Mouse (Mus musculus) layer of hippocampus, postnatal 25 days (tissue): ENCODE data around the gene Kcnk16. TPM values are rescaled to one million over a fixed set of nuclear protein-coding genes. Genes with fewer than 3 reads are reported as not detected.

Source experiments
- DNase-seq, 2 experiments: peaks; one replicate each; pipeline ENCODE4 v3.0.0; 2022; ENCODE audit warnings: mixed read lengths in 2 of 2, low spot score in 1 of 2; ENCODE audit errors: extremely low spot score in 1 of 2
- total RNA-seq, 2 experiments: library from RNA; stranded (reverse); gene quantifications; 2 replicates each; pipeline ENCODE4 v1.2.3; 2021

Kcnk16 gene
- total RNA-seq, 2 experiments from 2014 or later: not detected

GRCm38 (mm10) chr14:20233016-20233980 lies 35.7 kb downstream of the Kcnk16 start:
- DNase-seq: no peak

- no peak for DNase-seq
These were observed 38.9 kb downstream of the Kcnk16 start for GRCm38 (mm10) chr14:20230063-20230491.

GRCm38 (mm10) chr14:20229437-20229836 lies 39.6 kb downstream of the Kcnk16 start:
- no peak for DNase-seq

GRCm38 (mm10) chr14:20228336-20228735 lies 40.7 kb downstream of the Kcnk16 start:
- no peak for DNase-seq

- DNase-seq: no peak
These were observed 42.0 kb downstream of the Kcnk16 start for GRCm38 (mm10) chr14:20226982-20227381.

GRCm38 (mm10) chr14:20226488-20226887 lies 42.5 kb downstream of the Kcnk16 start:
- DNase-seq: no peak

- no peak for DNase-seq
These were observed 43.5 kb downstream of the Kcnk16 start for GRCm38 (mm10) chr14:20225525-20225924.

- no peak for DNase-seq
These were observed 44.3 kb downstream of the Kcnk16 start for GRCm38 (mm10) chr14:20224576-20225218.

GRCm38 (mm10) chr14:20224163-20224562 lies 44.8 kb downstream of the Kcnk16 start:
- DNase-seq: no peak

- DNase-seq: no peak
These were observed 45.7 kb downstream of the Kcnk16 start for GRCm38 (mm10) chr14:20223253-20223652.

GRCm38 (mm10) chr14:20221083-20221482 lies 47.9 kb downstream of the Kcnk16 start:
- no peak for DNase-seq

- DNase-seq: no peak
These were observed 49.1 kb downstream of the Kcnk16 start for GRCm38 (mm10) chr14:20219849-20220248.

GRCm38 (mm10) chr14:20217299-20217864 lies 51.6 kb downstream of the Kcnk16 start:
- no peak for DNase-seq

GRCm38 (mm10) chr14:20216561-20217298 lies 52.3 kb downstream of the Kcnk16 start:
- no peak for DNase-seq

GRCm38 (mm10) chr14:20215826-20216225 lies 53.2 kb downstream of the Kcnk16 start:
- no peak for DNase-seq

- DNase-seq: no peak
These were observed 54.9 kb downstream of the Kcnk16 start for GRCm38 (mm10) chr14:20214125-20214524.

GRCm38 (mm10) chr14:20211754-20212601 lies 57.0 kb downstream of the Kcnk16 start:
- no peak for DNase-seq
